Mouse (Mus musculus): Measurements from ENCODE around the gene Unc79. TPM values are rescaled to one million over a fixed set of nuclear protein-coding genes. Genes with fewer than 3 reads are reported as not detected.

Unc79 gene
- polyA plus RNA-seq, 1 experiment from 2014 or later, result 0.24 TPM

DNA sequence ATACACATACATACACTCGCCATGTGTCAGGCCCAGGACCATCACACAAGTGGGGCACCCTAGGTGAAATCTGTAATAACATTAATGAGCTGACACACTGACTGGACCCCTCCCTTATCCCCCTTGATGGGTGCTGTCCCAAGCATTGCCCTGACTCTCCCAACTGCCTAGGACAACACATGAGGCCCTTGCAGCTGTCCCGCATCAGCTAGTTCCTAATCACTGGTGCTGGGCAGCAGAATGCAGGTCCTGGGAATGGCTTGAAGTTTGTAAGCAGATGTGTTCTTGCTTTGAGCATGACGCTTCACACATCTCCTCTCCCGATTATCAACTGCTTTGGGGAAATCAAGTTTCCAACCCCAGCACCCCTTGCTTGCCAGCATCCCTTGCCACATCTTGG is 277.5 kb downstream of the Unc79 start:
- H3K36me3 ChIP-seq (ENCODE audit: insufficient read depth, low read length), result no peaks in the 10 kb centered on the region
- DNase-seq (ENCODE audit: low spot score) (no peak), ATAC-seq (no peak; the same call in 1 of the 2 replicates)
- H3K9ac ChIP-seq (replicated peaks; ENCODE audit: low read depth), result no peak overlapping the region
- no peaks in the 10 kb centered on the region for H3K27me3 ChIP-seq (replicated peaks; ENCODE audit: insufficient read depth, low read length)
- TF ChIP-seq EP300 (IDR thresholded peaks at IDR 0.05) (no peak), CTCF (IDR thresholded peaks at IDR 0.05) (no peak)
- 56% methylated on average over 4 of the region's 4 CpGs for WGBS
- no peaks in the 10 kb centered on the region for H3K4me1 ChIP-seq (ENCODE audit: insufficient read depth, low read depth, low read length)
- no peaks in the 10 kb centered on the region for H3K9me3 ChIP-seq (ENCODE audit: low read length)
- no peak overlapping the region for H3K27ac ChIP-seq (ENCODE audit: low read length)
- H3K4me3 ChIP-seq (ENCODE audit: low read depth, low read length), result no peak overlapping the region
- H3K4me2 ChIP-seq (replicated peaks; ENCODE audit: low read depth, low read length), result no peak overlapping the region

DNA sequence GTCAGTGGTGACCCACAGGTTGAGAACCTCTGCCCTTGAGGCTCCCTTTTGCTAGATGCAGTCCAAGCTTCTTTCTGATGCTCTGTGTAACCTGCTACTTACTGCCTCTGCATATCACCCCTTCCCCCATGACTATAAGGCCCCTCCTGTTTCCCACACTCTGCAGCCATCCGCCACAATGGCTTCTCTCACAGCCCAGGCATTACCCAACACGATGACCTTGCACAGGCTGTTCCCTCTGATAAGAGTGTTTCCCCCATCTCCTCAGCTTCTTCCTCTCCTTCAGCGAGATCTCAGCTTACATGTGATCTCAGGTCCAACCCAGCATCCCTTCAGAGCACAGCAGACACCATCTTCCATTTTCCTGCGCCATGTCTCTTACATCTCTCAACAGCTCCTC is 280.4 kb downstream of the Unc79 start:
- H3K4me1 ChIP-seq (ENCODE audit: insufficient read depth, low read depth, low read length), result no peaks in the 10 kb centered on the region
- no peak overlapping the region for H3K4me3 ChIP-seq (ENCODE audit: low read depth, low read length)
- WGBS, result 56% methylated on average over 4 of the region's 4 CpGs
- ATAC-seq (no peak), DNase-seq (ENCODE audit: low spot score) (no peak)
- H3K9me3 ChIP-seq (ENCODE audit: low read length), result no peaks in the 10 kb centered on the region
- TF ChIP-seq EP300 (IDR thresholded peaks at IDR 0.05) (no peak), CTCF (IDR thresholded peaks at IDR 0.05) (no peak)
- H3K9ac ChIP-seq (replicated peaks; ENCODE audit: low read depth), result no peak overlapping the region
- H3K27me3 ChIP-seq (replicated peaks; ENCODE audit: insufficient read depth, low read length), result no peaks in the 10 kb centered on the region
- H3K27ac ChIP-seq (ENCODE audit: low read length), result no peak overlapping the region
- H3K4me2 ChIP-seq (replicated peaks; ENCODE audit: low read depth, low read length), result no peak overlapping the region
- no peaks in the 10 kb centered on the region for H3K36me3 ChIP-seq (ENCODE audit: insufficient read depth, low read length)

Small RNAs within 50 kb of the gene (microRNA-seq; reads per million reads assigned to microRNA genes)
- gene Gm44324, result not detected

Other genes with a start within 250 kb of the Unc79 start
- gene Itpk1, start 243.9 kb upstream of the Unc79 start, polyA plus RNA-seq (2015; fragmentation: Nextera tagmentation; extraction: Ambion mirVana), result 9.7 and 10.9 TPM in 2 replicates
- gene Moap1, start 205.2 kb upstream of the Unc79 start, polyA plus RNA-seq (2015; fragmentation: Nextera tagmentation; extraction: Ambion mirVana), result 9.7 and 10.1 TPM in 2 replicates
- gene Tmem251, start 205.1 kb upstream of the Unc79 start, polyA plus RNA-seq (2015; fragmentation: Nextera tagmentation; extraction: Ambion mirVana), result 9.9 and 12.5 TPM in 2 replicates
- not detected in 2 replicates for gene Gm28051, start 191.1 kb upstream of the Unc79 start, polyA plus RNA-seq (2015; fragmentation: Nextera tagmentation; extraction: Ambion mirVana)
- 15.1 and 17.6 TPM in 2 replicates for gene Gon7, start 191.1 kb upstream of the Unc79 start, polyA plus RNA-seq (2015; fragmentation: Nextera tagmentation; extraction: Ambion mirVana)
- gene Ubr7, start 190.9 kb upstream of the Unc79 start, polyA plus RNA-seq (2015; fragmentation: Nextera tagmentation; extraction: Ambion mirVana), result 20.7 and 23.1 TPM in 2 replicates
- 11.8 and 12.2 TPM in 2 replicates for gene Gm20604, start 190.2 kb upstream of the Unc79 start, polyA plus RNA-seq (2015; fragmentation: Nextera tagmentation; extraction: Ambion mirVana)
- 14.7 and 17.1 TPM in 2 replicates for gene Btbd7, start 70.4 kb upstream of the Unc79 start, polyA plus RNA-seq (2015; fragmentation: Nextera tagmentation; extraction: Ambion mirVana)
- gene Cox8c, start 49.5 kb upstream of the Unc79 start, polyA plus RNA-seq (2015; fragmentation: Nextera tagmentation; extraction: Ambion mirVana), result not detected in 2 replicates